Mouse (Mus musculus) myocyte (in vitro differentiated cells): ENCODE results near the gene Galt. TPM values are rescaled to one million over a fixed set of nuclear protein-coding genes. Genes with fewer than 3 reads are reported as not detected.
"Not testable (repeated sequence)": the region's sequence is repeated elsewhere in the genome, so short reads cannot be mapped to it uniquely, and the experiment has no call there.

Source experiments
- H3K27me3 ChIP-seq: one replicate; pipeline ENCODE4 v1.6.1; 2011; ENCODE audit not compliant: control insufficient read depth, insufficient read depth, insufficient read length
- H3K36me3 ChIP-seq: one replicate; pipeline ENCODE4 v1.6.1; 2011; ENCODE audit not compliant: control insufficient read depth, insufficient read depth
- H3K4me2 ChIP-seq: one replicate; pipeline ENCODE4 v1.6.1; 2011; ENCODE audit warnings: low read depth, control low read depth
- H3K4me3 ChIP-seq: one replicate; pipeline ENCODE4 v1.5.1; 2011; ENCODE audit warnings: mild to moderate bottlenecking, control low read depth, moderate library complexity
- H3K79me2 ChIP-seq: one replicate; pipeline ENCODE4 v1.6.1; 2011; ENCODE audit not compliant: control insufficient read depth, insufficient read depth
- H3ac ChIP-seq: one replicate; pipeline ENCODE4 v1.6.1; 2011; ENCODE audit not compliant: control insufficient read depth, insufficient read length
- CEBPB ChIP-seq: IDR thresholded peaks from 2 replicates; pipeline ENCODE4 v1.6.1; 2011; ENCODE audit warnings: mild to moderate bottlenecking, moderate library complexity; ENCODE audit not compliant: poor library complexity, insufficient read depth, severe bottlenecking
- E2F4 ChIP-seq: IDR thresholded peaks from one replicate; pipeline ENCODE4 v1.6.1; 2011; ENCODE audit warnings: mild to moderate bottlenecking, control low read depth, moderate library complexity; ENCODE audit not compliant: insufficient read depth
- MAX ChIP-seq: IDR thresholded peaks from one replicate; pipeline ENCODE4 v1.6.1; 2011; ENCODE audit warnings: low read depth, mild to moderate bottlenecking, control low read depth
- MYOD1 ChIP-seq, 3 experiments: IDR thresholded peaks; one replicate each; pipeline ENCODE4 v1.6.1; 2011; ENCODE audit warnings: control low read depth in 2 of 3, low read depth in 2 of 3, mild to moderate bottlenecking in 2 of 3, moderate library complexity in 1 of 3; ENCODE audit not compliant: insufficient read length in 2 of 3, control insufficient read depth in 1 of 3
- MYOG ChIP-seq, 3 experiments: IDR thresholded peaks; one replicate each; pipeline ENCODE4 v1.6.1; 2011; ENCODE audit warnings: control low read depth in 2 of 3, low read depth in 2 of 3, mild to moderate bottlenecking in 2 of 3; ENCODE audit not compliant: insufficient read length in 2 of 3, control insufficient read depth in 1 of 3, insufficient read depth in 1 of 3
- POLR2A ChIP-seq: IDR thresholded peaks from one replicate; pipeline ENCODE4 v1.6.1; 2011; ENCODE audit warnings: low read depth, mild to moderate bottlenecking, control low read depth, moderate library complexity; ENCODE audit not compliant: insufficient read length
- POLR2AphosphoS2 ChIP-seq: IDR thresholded peaks from one replicate; pipeline ENCODE4 v1.6.1; 2011; ENCODE audit warnings: low read depth, control low read depth; ENCODE audit not compliant: insufficient read length
- REST ChIP-seq: IDR thresholded peaks from one replicate; pipeline ENCODE4 v1.6.1; 2011; ENCODE audit warnings: mild to moderate bottlenecking, control low read depth, moderate library complexity; ENCODE audit not compliant: insufficient read depth, insufficient read length
- SRF ChIP-seq: IDR thresholded peaks from one replicate; pipeline ENCODE4 v1.6.1; 2011; ENCODE audit warnings: low read depth; ENCODE audit not compliant: control insufficient read depth, insufficient read length
- TCF12 ChIP-seq: IDR thresholded peaks from one replicate; pipeline ENCODE4 v1.6.1; 2011; ENCODE audit warnings: mild to moderate bottlenecking, control low read depth; ENCODE audit not compliant: poor library complexity, insufficient read depth, severe bottlenecking
- TCF3 ChIP-seq: IDR thresholded peaks from one replicate; pipeline ENCODE4 v1.6.1; 2011; ENCODE audit warnings: low read depth, control low read depth; ENCODE audit not compliant: insufficient read length
- USF1 ChIP-seq: IDR thresholded peaks from one replicate; pipeline ENCODE4 v1.6.1; 2011; ENCODE audit warnings: low read depth, mild to moderate bottlenecking, control low read depth, moderate library complexity
- polyA plus RNA-seq: library from polyadenylated mRNA; unstranded; fragments of >200 nt; fragmentation: generic; extraction: Trizol; gene quantifications from one replicate; pipeline ENCODE4 v1.2.1, GENCODE M21; 2012; ENCODE audit warnings: missing spikeins

Galt gene
- polyA plus RNA-seq, 1 experiment, result 2.1 TPM

DNA sequence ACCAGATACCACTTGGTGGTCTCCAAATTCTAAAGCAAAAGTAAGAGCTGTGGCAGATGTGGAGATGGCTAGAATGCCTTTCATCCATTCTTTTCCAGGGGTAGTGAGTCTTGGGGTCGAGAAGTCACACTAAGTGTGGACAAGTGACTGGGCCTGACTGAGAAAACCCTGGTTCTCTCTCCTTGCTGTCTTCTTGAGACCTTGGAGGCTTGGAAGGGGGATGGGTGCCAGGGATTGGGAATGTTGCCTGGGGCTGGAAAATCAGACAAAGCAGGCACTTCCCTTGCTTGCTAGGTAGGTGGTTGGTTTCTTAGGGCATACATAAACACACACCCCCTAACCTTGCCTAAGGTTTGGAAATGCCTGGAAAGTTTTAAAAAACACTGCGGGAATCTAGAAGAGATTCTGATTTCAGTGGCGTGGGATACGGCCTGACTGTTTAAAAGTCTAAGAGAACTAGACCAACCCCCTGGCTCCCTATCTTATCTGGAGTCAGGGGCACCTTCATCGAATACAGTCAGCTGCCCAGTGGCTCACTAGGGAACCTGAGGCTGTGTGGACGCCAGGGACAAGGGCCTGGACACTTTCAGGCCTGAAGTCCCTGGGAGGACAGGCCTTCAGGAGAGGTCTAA is 4.7 kb downstream of the Galt start:
- no peak overlapping the region for H3ac ChIP-seq
- H3K4me2 ChIP-seq, result peak overlapping the region; percentile 10
- H3K79me2 ChIP-seq, result no peaks in the 10 kb centered on the region
- H3K36me3 ChIP-seq, result no peaks in the 10 kb centered on the region
- no peak overlapping the region for H3K4me3 ChIP-seq
- TF ChIP-seq TCF3 (no peak), POLR2AphosphoS2 (no peak), POLR2A (no peak), REST (no peak), CEBPB (no peak), SRF (no peak), E2F4 (no peak), TCF12 (no peak), MAX (no peak), MYOD1 (IDR thresholded peaks at IDR 0.05; ENCODE audit: control insufficient read depth in 1 of 3, insufficient read length in 2 of 3, low read depth in 2 of 3) (no peak), MYOG (IDR thresholded peaks at IDR 0.05; ENCODE audit: control insufficient read depth in 1 of 3, insufficient read depth in 1 of 3, insufficient read length in 2 of 3, low read depth in 2 of 3) (no peak), USF1 (no peak)
- H3K27me3 ChIP-seq, result peaks cover 10% of the 10 kb centered on the region

DNA sequence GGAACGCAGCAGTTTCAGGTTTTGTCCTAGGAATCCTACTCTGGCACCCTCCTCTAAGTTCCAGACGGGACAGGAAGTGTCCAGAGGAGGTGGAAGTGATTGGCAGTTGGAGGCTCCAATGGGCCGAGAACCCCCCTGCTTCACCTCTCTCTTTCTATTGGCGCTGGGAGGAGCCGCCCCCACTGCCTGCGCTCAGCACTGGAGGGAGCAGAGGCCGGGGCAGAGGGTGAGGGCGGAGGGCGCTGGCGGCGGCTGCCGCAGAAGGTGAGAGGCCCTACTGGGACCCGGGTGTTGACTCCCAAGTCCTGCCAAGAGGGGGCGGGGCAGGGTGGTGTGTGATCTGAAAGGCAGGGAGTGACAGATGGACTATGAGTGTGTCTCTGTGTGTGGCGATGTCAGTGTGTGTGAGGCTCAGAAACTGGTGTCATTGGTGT is 5.3 kb downstream of the Galt start:
- TF ChIP-seq REST, result no peak
- TF ChIP-seq E2F4, result no peak
- TF ChIP-seq TCF3, result no peak
- no peak for TF ChIP-seq MYOD1 (IDR thresholded peaks at IDR 0.05; ENCODE audit: control insufficient read depth in 1 of 3, insufficient read length in 2 of 3, low read depth in 2 of 3)
- no peak for TF ChIP-seq POLR2AphosphoS2
- no peak for TF ChIP-seq MAX
- H3K4me3 ChIP-seq, result no peak overlapping the region
- peaks cover 10% of the 10 kb centered on the region for H3K27me3 ChIP-seq
- peak overlapping the region; percentile 63 for H3K4me2 ChIP-seq
- no peak overlapping the region for H3ac ChIP-seq
- H3K79me2 ChIP-seq, result no peaks in the 10 kb centered on the region
- no peaks in the 10 kb centered on the region for H3K36me3 ChIP-seq

DNA sequence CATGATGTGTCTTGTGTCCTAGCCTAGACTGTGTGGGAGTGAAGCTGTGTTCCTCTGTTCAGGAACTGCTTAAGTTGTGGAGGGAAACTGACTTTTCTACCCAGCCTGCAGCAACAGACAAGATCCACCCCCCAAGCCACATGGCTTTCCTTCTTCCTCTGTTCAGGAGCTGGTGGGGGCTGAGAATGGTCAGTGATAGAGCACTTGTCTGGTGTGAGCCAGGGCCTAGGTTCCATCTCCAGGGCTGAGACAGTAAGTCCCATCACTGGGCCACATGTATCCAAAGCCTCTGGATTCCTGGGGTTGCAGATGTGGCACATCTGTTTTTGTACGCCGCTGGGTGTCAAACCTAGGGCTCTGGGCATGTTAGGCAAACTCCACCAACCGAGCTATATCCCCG is 5.9 kb downstream of the Galt start:
- TF ChIP-seq POLR2AphosphoS2 (no peak), CEBPB (no peak), USF1 (no peak), REST (no peak), E2F4 (no peak), TCF3 (no peak), TCF12 (no peak), SRF (no peak), MYOD1 (IDR thresholded peaks at IDR 0.05; ENCODE audit: control insufficient read depth in 1 of 3, insufficient read length in 2 of 3, low read depth in 2 of 3) (no peak), MYOG (IDR thresholded peaks at IDR 0.05; ENCODE audit: control insufficient read depth in 1 of 3, insufficient read depth in 1 of 3, insufficient read length in 2 of 3, low read depth in 2 of 3) (no peak), MAX (no peak), POLR2A (no peak)
- H3K4me3 ChIP-seq, result no peak overlapping the region
- peaks cover 16% of the 10 kb centered on the region for H3K27me3 ChIP-seq

DNA sequence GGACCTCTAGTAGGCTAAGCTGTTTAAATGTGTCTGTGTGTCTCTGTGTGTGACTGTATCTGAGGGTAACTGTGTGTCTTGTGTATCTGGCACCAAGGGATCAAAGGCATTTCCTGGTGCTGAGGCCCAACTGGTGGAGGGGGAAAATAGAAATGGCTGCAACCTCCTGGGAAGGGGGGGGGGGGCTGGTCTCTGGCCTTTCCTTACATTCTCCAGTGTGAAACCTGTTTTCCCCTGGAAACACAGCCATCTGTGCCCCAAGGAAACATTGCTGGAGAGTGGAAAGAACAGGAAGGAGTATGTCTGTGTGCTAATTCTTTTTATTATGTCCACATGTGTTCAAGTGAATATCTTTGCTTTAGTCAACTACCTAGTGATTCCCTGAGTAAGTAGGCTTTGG is 6.7 kb downstream of the Galt start:
- Histone ChIP-seq H3K79me2 (no peaks in the 10 kb centered on the region), H3K36me3 (no peaks in the 10 kb centered on the region), H3K27me3 (peaks cover 19% of the 10 kb centered on the region), H3K4me3 (no peak overlapping the region), H3K4me2 (no peak overlapping the region), H3ac (no peak overlapping the region)
- TF ChIP-seq MYOG (IDR thresholded peaks at IDR 0.05; ENCODE audit: control insufficient read depth in 1 of 3, insufficient read depth in 1 of 3, insufficient read length in 2 of 3, low read depth in 2 of 3) (no peak), REST (no peak), MYOD1 (IDR thresholded peaks at IDR 0.05; ENCODE audit: control insufficient read depth in 1 of 3, insufficient read length in 2 of 3, low read depth in 2 of 3) (no peak), CEBPB (no peak)

More for the DNA sequence above, 5.9 kb downstream of the Galt start:
- H3K79me2 ChIP-seq, result no peaks in the 10 kb centered on the region
- no peak overlapping the region for H3ac ChIP-seq
- peak overlapping the region; percentile 63 for H3K4me2 ChIP-seq
- H3K36me3 ChIP-seq, result no peaks in the 10 kb centered on the region

DNA sequence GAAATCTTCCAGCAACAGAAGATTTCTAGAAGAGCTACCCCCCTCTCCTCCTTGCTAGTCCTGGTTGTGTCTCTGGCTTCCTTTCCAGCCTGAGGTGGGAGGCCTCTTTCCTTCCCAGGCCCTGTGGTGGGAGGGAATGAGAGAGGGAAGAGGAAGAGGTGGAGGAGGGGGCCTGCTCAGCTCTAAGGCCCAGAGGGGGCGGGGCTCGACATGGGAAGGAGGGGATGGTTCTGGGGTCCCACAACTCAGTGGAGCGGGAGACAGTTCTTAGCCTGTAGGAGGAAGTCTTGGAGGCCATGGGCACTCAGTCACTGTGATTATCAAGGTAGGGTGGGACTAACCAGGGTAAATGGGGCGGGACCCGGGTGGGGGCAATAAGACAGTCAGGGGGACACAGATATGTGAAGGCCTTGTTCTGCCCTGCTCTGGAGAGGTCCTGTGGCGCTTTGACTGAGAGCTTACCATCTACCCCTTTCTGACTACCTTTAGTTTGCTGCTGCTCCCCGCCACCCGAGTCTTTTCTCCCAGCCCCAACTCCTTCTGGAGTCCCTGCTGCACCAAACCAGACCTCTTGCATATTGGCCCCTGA is 7.2 kb downstream of the Galt start:
- TF ChIP-seq USF1 (no peak), REST (no peak), MAX (no peak), POLR2A (no peak), SRF (no peak), E2F4 (no peak), MYOD1 (IDR thresholded peaks at IDR 0.05; ENCODE audit: control insufficient read depth in 1 of 3, insufficient read length in 2 of 3, low read depth in 2 of 3) (no peak)
- no peak overlapping the region for H3K4me3 ChIP-seq
- no peak overlapping the region for H3ac ChIP-seq

DNA sequence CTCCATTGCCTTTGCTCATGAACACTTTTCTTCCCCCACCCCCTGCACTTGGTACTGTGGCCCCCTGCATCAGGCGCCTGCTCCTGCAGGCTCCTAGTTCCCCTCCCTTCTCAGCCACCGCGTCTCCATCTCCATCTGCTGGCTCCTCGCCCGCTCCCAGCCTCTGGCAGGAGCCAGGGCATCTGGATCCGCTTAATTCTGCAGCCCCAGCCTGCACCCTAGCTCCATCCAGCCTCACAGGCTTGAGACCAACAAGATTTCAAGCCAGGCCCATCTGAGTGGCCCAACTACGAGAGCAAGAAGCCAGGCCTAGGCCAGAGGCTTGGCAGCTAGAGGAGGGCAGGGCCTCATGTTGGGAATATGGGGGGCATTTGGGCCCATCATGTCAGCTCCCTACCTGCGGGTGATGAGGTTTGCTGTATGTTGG is 7.7 kb downstream of the Galt start:
- not testable (repeated sequence) for H3K36me3 ChIP-seq, H3K4me3 ChIP-seq

More for the DNA sequence above, 7.2 kb downstream of the Galt start:
- Histone ChIP-seq H3K79me2 (no peaks in the 10 kb centered on the region), H3K36me3 (no peaks in the 10 kb centered on the region), H3K4me2 (no peak overlapping the region), H3K27me3 (peaks cover 19% of the 10 kb centered on the region)

DNA sequence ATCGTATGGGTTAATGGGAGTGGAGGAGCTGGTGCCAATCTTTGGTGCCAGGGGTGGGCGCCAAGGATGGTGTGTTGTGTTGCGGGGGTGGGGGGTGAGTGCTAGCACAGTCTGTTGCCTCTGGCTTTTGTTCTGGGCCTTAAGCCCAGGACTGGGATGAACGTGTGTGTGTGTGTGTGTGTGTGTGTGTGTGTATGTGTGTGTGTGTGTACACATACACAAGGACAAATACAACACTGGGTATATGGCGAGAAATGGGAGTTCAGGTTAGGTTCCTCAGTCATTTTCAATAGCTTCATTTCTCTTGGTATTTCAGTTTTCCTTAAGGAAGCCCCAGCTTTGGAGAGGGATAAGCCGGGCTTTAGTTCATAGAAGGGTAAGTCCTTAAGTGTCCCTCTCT is 8.1 kb downstream of the Galt start:
- H3K4me2 ChIP-seq, H3K79me2 ChIP-seq, H3K4me3 ChIP-seq, H3K36me3 ChIP-seq, H3ac ChIP-seq: not testable (repeated sequence)
- H3K27me3 ChIP-seq, result peaks cover 24% of the 10 kb centered on the region

More for the DNA sequence above, 7.7 kb downstream of the Galt start:
- not testable (repeated sequence) for H3K79me2 ChIP-seq, H3K4me2 ChIP-seq, H3ac ChIP-seq
- H3K27me3 ChIP-seq, result peaks cover 19% of the 10 kb centered on the region

DNA sequence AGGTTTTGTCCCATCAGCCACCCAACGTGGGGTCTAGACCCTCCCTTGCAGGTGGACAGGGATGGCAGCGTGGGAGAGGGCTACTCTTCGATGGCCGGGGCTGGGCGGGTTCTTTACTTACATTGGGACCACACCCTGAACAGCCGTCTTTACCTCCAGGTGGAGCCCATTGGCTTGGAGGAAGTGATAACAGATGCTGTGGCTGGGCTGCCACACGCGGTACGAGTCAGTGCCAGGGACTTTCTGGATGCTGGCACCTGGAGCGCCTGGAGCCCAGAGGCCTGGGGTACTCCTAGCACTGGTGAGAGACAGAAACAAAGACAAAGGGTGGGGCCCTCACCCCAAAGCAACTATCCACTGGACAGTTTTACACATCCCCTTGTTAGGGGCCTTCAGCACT is 12.3 kb downstream of the Galt start:
- not testable (repeated sequence) for H3K4me2 ChIP-seq, H3K79me2 ChIP-seq, H3K36me3 ChIP-seq, H3K4me3 ChIP-seq, H3ac ChIP-seq
- peaks cover 26% of the 10 kb centered on the region for H3K27me3 ChIP-seq
